Mouse (Mus musculus): ENCODE data around the gene Gm13285.
"Not testable (repeated sequence)": the region's sequence is repeated elsewhere in the genome, so short reads cannot be mapped to it uniquely, and the experiment has no call there.

Gene Gm13285

DNA sequence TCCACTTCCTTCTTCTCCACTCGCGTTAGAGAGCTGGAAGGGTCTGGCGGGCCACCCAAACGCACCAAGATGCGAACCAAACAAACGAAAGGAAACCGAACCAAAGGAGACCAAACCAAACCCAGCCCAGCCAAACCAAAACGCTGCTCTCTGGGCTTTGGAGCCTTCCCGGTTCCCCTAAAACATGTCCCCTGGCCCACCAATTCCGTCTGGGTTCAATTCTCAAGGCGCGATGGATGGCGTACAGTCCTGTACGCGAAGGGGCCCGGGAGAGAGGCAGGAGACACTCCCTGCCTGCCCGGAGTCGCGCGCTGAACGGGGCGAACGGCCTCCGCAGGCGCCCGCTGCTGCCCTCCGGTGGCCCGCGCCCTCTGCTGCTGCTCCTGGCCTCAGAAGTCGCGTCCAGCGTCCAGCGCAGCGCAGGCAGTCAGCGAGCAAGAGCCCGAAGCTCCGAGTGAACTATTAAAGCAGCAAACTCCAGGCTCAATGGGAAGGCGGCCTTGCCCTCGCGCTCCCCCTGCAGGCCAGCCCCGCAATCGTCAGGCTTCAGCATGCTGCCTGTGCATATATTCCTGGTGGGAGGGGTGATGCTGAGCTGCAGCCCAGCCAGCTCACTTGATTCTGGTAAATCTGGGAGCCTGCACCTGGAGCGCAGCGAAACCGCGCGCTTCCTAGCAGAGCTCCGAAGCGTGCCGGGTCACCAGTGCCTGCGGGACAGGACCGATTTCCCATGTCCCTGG, 5.4 kb upstream of the Gm13285 start, which contains the start of gene Gm13275:
Gene Gm13275 (plus strand): TSS at position 552 of the 740 bp plus-strand sequence.
- DNase-seq (ENCODE audit: low spot score), result peak; percentile 72

DNA sequence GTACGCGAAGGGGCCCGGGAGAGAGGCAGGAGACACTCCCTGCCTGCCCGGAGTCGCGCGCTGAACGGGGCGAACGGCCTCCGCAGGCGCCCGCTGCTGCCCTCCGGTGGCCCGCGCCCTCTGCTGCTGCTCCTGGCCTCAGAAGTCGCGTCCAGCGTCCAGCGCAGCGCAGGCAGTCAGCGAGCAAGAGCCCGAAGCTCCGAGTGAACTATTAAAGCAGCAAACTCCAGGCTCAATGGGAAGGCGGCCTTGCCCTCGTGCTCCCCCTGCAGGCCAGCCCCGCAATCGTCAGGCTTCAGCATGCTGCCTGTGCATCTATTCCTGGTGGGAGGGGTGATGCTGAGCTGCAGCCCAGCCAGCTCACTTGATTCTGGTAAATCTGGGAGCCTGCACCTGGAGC, 2.4 kb upstream of the Gm13285 start, which contains the start of gene Gm13279:
Gene Gm13279 (plus strand): TSS at position 301 of the 400 bp plus-strand sequence.
- DNase-seq (ENCODE audit: low spot score), result not testable (repeated sequence)

DNA sequence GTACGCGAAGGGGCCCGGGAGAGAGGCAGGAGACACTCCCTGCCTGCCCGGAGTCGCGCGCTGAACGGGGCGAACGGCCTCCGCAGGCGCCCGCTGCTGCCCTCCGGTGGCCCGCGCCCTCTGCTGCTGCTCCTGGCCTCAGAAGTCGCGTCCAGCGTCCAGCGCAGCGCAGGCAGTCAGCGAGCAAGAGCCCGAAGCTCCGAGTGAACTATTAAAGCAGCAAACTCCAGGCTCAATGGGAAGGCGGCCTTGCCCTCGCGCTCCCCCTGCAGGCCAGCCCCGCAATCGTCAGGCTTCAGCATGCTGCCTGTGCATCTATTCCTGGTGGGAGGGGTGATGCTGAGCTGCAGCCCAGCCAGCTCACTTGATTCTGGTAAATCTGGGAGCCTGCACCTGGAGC, 3.5 kb downstream of the Gm13285 start, which contains the start of gene Gm13287:
Gene Gm13287 (plus strand): TSS at position 301 of the 400 bp plus-strand sequence.
- DNase-seq (ENCODE audit: low spot score), result not testable (repeated sequence)

DNA sequence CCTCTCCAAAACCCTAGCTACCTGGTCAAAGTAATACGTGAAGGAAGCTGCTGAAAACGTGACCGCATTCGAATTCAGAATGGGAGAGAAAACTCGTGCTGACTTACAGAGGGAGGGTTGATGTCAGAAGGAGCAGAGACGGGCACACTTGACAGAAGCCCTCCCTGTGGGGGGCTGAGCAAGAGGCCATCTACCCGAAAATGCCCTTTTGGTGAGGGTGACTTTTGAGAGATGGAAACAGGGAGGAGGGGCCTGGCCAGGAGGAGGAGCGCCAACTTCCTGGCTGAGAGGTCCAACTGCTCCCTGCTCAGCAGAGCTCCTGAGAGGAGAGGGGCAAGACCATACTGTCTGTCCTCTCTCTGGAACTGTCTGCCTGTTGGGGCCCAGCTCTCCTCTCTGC, 5.8 kb downstream of the Gm13285 start, which contains the start of gene Gm13288:
Gene Gm13288 (plus strand): TSS at position 301 of the 400 bp plus-strand sequence.
- DNase-seq (ENCODE audit: low spot score), result not testable (repeated sequence)

DNA sequence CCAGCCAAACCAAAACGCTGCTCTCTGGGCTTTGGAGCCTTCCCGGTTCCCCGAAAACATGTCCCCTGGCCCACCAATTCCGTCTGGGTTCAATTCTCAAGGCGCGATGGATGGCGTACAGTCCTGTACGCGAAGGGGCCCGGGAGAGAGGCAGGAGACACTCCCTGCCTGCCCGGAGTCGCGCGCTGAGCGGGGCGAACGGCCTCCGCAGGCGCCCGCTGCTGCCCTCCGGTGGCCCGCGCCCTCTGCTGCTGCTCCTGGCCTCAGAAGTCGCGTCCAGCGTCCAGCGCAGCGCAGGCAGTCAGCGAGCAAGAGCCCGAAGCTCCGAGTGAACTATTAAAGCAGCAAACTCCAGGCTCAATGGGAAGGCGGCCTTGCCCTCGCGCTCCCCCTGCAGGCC, 6.3 kb downstream of the Gm13285 start:
- not testable (repeated sequence) for DNase-seq (ENCODE audit: low spot score)

DNA sequence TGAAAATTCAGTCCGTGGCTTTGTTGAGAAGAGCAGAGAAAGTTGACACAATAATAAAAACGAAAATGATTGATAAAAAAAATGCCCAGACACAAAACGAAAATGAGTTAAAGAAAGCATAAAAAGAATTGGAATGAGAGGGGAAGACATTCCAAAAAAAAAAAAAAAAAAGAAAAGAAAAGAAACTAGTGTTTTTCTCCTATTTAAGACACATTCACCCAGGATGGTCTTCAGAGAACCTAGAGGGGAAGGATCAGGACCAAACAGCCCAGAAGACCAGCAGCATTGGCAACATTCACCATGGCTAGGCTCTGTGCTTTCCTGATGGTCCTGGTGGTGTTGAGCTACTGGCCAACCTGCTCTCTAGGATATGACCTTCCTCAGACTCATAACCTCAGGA, 16.5 kb downstream of the Gm13285 start, which contains the start of gene Ifna7:
Gene Ifna7 (plus strand): TSS at position 301 of the 400 bp plus-strand sequence.
- DNase-seq (ENCODE audit: low spot score), result no peak

DNA sequence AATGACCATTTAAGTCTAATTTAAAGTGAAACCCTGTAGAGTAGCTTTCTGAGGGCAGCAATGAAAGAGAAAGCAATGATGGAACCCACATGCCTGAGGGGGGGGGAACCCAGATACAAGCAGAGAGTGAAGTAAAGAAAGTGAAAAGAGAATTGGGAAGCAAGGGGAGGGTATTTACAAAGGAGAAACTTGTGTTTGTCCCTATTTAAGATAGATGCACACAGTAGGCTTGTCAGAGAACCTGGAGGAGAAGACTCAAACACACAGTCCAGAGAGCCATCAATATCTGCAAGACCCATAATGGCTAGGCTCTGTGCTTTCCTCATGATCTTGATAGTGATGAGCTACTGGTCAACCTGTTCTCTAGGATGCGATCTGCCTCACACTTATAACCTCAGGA, 20.2 kb downstream of the Gm13285 start, which contains the start of gene Ifna11:
Gene Ifna11 (plus strand): TSS at position 301 of the 400 bp plus-strand sequence.
- no peak for DNase-seq (ENCODE audit: low spot score)

DNA sequence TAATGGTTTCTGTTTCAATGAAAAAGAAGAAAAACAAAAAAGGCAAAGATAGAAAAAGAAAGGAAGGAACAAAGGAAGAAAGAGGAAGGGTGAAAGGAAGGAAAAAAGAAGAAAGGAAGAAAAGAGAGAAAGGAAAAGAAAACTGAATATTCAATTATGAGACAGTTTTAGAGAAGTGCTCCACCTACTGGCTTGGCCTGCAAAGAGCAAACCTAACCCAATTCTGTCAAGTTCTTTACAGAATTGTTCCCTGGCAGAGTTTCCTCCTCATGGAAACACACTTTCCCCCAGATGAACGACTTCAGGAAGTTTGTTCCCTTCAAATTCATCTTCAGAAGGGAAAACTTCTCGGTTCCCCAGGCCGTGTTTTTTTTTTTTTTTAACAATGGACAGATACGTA, 23.5 kb downstream of the Gm13285 start:
- DNase-seq (ENCODE audit: low spot score), result no peak

DNA sequence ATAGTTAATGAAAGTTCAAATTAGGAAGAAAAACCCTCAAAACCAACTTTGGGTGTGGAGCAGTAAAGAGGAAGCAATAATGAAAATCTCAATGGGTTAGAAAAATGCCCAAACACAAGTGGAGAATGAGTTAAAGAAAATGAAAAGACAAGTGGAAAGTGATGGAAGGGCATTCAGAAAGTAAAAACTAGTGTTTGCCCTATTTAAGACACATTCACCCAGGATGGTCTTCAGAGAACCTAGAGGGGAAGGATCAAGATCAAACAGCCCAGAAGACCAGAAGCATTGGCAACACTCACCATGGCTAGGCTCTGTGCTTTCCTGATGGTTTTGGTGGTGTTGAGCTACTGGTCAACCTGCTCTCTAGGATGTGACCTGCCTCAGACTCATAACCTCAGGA, 27.7 kb downstream of the Gm13285 start, which contains the start of gene Ifna6:
Gene Ifna6 (plus strand): TSS at position 301 of the 400 bp plus-strand sequence.
- not testable (repeated sequence) for DNase-seq (ENCODE audit: low spot score)

DNA sequence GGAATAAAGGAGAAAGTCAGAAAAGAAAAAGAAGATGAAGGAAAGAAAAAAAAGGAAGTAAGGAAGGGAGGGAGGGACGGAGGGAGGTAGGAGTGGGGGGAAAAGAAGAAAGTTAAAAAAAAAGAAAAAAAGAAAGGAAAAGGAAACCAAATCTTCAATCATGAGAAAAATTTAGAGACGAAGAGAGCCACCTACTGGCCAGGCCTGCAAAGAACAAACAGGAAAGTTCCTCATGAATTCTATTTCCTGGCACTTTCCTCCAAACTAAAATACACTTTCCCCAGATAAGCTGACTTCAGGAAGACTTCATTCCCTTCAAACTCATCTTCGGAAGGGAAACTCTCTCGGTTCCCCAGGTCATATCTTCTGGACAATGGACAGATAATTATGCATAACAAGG, 31.1 kb downstream of the Gm13285 start:
- peak; percentile 26 for DNase-seq (ENCODE audit: low spot score)

DNA sequence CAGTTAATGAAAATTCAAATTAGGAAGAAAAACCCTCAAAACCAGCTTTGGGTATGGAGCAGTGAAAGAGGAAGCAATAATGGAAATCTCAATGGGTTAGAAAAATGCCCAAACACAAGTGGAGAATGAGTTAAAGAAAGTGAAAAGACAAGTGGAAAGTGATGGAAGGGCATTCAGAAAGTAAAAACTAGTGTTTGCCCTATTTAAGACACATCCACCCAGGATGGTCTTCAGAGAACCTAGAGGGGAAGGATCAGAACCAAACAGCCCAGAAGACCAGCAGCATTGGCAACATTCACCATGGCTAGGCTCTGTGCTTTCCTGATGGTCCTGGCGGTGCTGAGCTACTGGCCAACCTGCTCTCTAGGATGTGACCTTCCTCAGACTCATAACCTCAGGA, 35.8 kb downstream of the Gm13285 start, which contains the start of gene Ifna5:
Gene Ifna5 (plus strand): TSS at position 301 of the 400 bp plus-strand sequence.
- not testable (repeated sequence) for DNase-seq (ENCODE audit: low spot score)

DNA sequence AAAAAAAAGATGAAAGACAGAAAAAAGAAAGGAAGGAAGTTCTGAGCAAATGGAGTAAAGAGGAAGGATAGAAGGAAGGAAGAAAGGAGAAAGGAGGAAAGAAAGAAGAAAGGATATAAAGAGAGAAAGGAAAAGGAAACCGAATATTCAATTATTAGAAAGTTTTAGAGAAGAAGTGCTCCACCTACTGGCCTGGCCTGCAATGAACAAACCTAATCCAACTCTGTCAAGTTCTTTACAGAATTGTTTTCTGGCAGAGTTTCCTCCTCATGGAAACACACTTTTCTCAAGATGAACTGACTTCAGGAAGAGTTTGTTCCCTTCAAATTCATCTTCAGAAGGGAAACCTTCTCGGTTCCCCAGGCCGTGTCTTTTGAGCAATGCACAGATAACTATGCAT, 39.4 kb downstream of the Gm13285 start:
- no peak for DNase-seq (ENCODE audit: low spot score)

DNA sequence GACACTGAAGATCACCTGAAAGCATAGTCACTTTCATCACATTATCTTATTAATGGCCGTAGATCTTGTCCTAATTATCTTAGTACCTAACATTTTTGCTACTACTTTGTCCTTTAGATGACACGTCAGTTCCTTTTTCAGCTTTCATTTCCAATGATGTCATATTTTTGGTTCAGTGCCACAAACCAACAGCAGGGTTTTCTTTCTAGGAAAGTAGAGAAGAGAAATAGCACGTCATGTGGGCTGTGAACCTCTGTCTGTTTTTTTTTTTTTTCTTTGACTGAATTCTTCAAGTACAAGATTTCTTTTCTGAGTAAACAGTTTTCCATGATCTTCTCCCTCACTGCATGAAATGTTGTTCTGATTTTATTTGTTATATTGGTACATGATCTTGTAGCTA, 40.6 kb downstream of the Gm13285 start:
- DNase-seq (ENCODE audit: low spot score), result no peak

DNA sequence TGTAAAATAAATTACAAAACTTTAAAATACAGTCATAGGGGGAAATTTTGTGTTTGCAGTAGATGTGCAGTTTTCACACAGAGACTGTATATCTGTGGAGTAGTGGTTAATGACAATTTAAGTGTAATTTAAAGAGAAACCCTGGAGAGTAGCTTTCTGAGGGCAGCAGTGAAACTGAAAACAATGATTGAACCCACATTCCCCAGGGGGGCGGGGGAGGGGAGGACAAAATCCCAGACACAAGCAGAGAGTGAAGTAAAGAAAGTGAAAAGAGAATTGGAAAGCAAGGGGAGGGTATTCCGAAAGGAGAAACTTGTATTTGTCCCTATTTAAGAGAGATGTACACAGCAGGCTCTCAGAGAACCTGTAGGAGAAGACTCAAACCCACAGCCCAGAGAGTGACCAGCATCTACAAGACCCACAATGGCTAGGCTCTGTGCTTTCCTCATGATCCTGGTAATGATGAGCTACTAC, 42.0 kb downstream of the Gm13285 start, which contains the start of gene Ifna4:
Gene Ifna4 (plus strand): TSS at position 424 of the 474 bp plus-strand sequence.
- no peak for DNase-seq (ENCODE audit: low spot score)

DNA sequence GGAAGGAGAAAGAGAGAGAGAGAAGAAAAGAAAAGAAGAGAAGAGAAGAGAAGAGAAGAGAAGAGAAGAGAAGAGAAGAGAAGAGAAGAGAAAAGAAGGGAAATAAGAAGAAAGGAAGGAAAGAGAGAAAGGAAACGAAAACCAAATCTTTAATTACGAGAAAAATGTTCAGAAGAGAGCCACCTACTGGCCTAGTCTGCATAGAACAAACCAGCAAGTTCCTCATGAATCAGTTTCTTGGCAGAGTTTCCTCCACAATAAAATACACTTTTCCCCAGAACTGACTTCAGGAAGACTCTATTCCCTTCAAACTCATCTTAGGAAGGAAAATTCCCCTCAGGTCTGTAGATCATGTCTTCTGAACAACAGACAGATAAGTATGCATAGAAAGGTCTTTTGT, 45.9 kb downstream of the Gm13285 start:
- DNase-seq (ENCODE audit: low spot score), result no peak

DNA sequence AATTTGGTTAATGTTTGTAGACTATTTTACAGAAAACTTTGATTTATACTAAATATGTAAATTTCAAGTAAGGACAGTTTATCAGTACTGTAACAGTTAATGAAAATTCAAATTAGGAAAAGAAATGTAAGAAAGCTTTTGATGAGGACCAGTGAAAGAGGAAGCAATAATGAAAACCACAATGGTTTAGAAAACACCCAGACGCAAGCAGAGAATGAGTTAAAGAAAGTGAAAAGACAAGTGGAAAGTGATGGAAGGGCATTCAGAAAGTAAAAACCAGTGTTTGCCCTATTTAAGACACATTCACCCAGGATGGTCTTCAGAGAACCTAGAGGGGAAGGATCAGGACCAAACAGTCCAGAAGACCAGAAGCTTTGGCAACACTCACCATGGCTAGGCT, 50.2 kb downstream of the Gm13285 start, which contains the start of gene Ifna1:
Gene Ifna1 (plus strand): TSS at position 390 of the 400 bp plus-strand sequence.
- DNase-seq (ENCODE audit: low spot score), result no peak

All from layer of hippocampus, adult 11-12 months (tissue).